Mouse (Mus musculus): ENCODE measurements around the gene Fgf2. TPM values are rescaled to one million over a fixed set of nuclear protein-coding genes. Genes with fewer than 3 reads are reported as not detected.

Fgf2 gene
- polyA plus RNA-seq, 1 experiment from 2014 or later = 0.29 TPM

DNA sequence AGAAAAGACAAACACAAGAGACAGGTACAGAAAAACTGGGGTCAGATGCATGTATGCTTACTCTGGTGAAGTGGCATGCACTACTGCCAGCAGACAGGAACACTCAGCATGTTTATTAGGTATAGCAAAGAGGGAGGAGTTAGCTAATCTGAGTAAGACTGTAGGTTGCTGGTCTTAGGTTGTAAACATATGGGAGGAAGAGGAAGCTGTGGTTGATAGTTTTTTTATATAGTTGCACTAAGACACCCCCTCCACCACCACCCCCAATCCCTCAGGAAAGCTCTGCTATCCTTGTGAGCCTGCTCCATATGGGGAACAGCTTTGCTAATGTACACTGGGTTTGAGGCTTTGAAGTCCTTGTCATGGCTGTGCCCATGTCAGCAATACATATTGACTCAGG lies 82.2 kb downstream of the Fgf2 start:
- no peaks in the 10 kb centered on the region for H3K27me3 ChIP-seq (ENCODE audit: insufficient read depth, low read length)
- DNase-seq (no peak), ATAC-seq (no peak)
- no peak overlapping the region for H3K9ac ChIP-seq (replicated peaks)
- H3K4me1 ChIP-seq (ENCODE audit: insufficient read depth) = peaks cover 3% of the 10 kb centered on the region; the same call in 1 of the 2 replicates
- no peak overlapping the region for H3K4me2 ChIP-seq (ENCODE audit: low read depth, low read length)
- H3K36me3 ChIP-seq (replicated peaks; ENCODE audit: insufficient read depth, low read length) = peaks cover 26% of the 10 kb centered on the region
- H3K27ac ChIP-seq (ENCODE audit: low read depth) = no peak overlapping the region
- H3K9me3 ChIP-seq (ENCODE audit: low read length) = no peaks in the 10 kb centered on the region
- TF ChIP-seq EP300 (IDR thresholded peaks at IDR 0.05; ENCODE audit: low read depth) (no peak), CTCF (IDR thresholded peaks at IDR 0.05; ENCODE audit: low read depth) (no peak)
- H3K4me3 ChIP-seq (ENCODE audit: low read depth, low read length) = no peak overlapping the region

DNA sequence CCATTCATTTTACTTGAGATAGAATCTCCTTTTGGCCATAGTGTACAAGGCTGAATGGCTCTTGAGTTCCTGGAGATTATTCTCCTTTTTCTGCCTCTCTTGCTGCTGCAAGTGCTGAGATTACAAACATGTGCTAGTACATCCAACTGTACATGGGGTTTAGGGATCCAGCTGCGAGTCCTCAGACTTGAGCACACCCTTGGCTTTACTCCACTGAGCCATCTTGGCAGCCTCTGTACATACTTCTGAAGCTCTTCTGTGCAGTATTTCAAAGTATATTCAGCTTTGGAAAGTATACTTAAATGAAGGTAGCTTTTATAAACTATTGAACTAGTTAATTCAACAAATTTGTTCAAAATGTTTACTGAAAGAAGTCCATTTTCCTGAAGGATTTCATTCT lies 91.6 kb downstream of the Fgf2 start:
- H3K4me1 ChIP-seq (ENCODE audit: insufficient read depth) = no peaks in the 10 kb centered on the region
- H3K4me2 ChIP-seq (ENCODE audit: low read depth, low read length) = no peak overlapping the region
- ATAC-seq = no peak
- no peak overlapping the region for H3K27ac ChIP-seq (ENCODE audit: low read depth)
- no peak overlapping the region for H3K9ac ChIP-seq (replicated peaks)
- no peak overlapping the region for H3K4me3 ChIP-seq (ENCODE audit: low read depth, low read length)
- TF ChIP-seq CTCF (IDR thresholded peaks at IDR 0.05; ENCODE audit: low read depth) (no peak), EP300 (IDR thresholded peaks at IDR 0.05; ENCODE audit: low read depth) (no peak)
- WGBS (ENCODE audit: insufficient replicate concordance) = 89% methylated on average over 1 of the region's 1 CpGs
- H3K9me3 ChIP-seq (ENCODE audit: low read length) = no peaks in the 10 kb centered on the region
- no peaks in the 10 kb centered on the region for H3K27me3 ChIP-seq (ENCODE audit: insufficient read depth, low read length)
- H3K36me3 ChIP-seq (replicated peaks; ENCODE audit: insufficient read depth, low read length) = peaks cover 16% of the 10 kb centered on the region
- DNase-seq = no peak

DNA sequence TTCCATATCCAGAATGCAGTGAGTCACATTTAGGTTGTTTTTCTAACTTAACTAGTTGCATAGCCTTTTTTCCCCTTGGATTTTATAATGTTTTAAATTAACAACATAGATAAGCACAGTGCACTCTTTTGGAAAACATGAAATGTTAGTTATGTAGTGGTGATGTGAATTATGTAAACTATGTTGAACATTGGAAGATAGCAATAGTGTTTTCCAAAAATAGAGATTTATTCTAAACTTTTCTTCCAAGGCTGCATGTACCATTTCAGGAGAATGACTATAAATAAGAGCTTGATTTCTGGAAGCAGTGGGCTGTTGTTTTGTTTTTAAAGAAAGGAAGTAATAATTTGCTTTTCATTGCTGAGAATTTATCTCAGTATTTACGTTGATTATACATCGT lies 95.3 kb downstream of the Fgf2 start:
- ATAC-seq = no peak
- Histone ChIP-seq H3K27me3 (ENCODE audit: insufficient read depth, low read length) (no peaks in the 10 kb centered on the region), H3K9me3 (ENCODE audit: low read length) (no peaks in the 10 kb centered on the region), H3K4me1 (ENCODE audit: insufficient read depth) (no peaks in the 10 kb centered on the region), H3K36me3 (replicated peaks; ENCODE audit: insufficient read depth, low read length) (peaks cover 8% of the 10 kb centered on the region), H3K27ac (ENCODE audit: low read depth) (no peak overlapping the region), H3K9ac (replicated peaks) (no peak overlapping the region), H3K4me3 (ENCODE audit: low read depth, low read length) (no peak overlapping the region), H3K4me2 (ENCODE audit: low read depth, low read length) (no peak overlapping the region)
- no peak for DNase-seq
- TF ChIP-seq EP300 (IDR thresholded peaks at IDR 0.05; ENCODE audit: low read depth) (no peak), CTCF (IDR thresholded peaks at IDR 0.05; ENCODE audit: low read depth) (no peak)
- WGBS (ENCODE audit: insufficient replicate concordance) = 86% methylated on average over 2 of the region's 2 CpGs

DNA sequence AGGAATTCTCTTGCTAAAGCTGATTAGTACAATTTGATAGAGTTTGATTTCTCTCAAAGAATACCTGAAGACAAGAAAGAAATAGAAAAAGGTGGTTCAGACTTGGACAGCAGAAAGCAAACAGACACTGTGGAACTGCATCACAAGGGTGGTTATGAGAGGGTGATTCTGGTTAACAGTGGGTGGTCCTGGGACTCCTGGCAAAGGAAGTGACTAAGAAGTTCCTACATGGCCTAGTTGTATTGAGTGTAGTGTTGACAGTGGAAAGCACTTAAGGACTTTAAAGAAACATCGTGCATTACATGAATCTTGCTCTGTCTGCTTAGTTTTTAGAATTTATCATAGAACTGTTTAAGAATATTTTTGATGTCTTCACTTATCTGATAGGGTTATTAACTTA lies 107.8 kb downstream of the Fgf2 start:
- Histone ChIP-seq H3K4me3 (ENCODE audit: low read depth, low read length) (no peak overlapping the region), H3K9me3 (ENCODE audit: low read length) (no peaks in the 10 kb centered on the region), H3K9ac (replicated peaks) (no peak overlapping the region), H3K4me1 (ENCODE audit: insufficient read depth) (no peaks in the 10 kb centered on the region), H3K27ac (ENCODE audit: low read depth) (no peak overlapping the region), H3K4me2 (ENCODE audit: low read depth, low read length) (no peak overlapping the region), H3K36me3 (replicated peaks; ENCODE audit: insufficient read depth, low read length) (no peaks in the 10 kb centered on the region), H3K27me3 (ENCODE audit: insufficient read depth, low read length) (no peaks in the 10 kb centered on the region)
- ATAC-seq (no peak), DNase-seq (no peak)
- WGBS (ENCODE audit: insufficient replicate concordance) = 73% methylated on average over 1 of the region's 1 CpGs
- no peak for TF ChIP-seq CTCF (IDR thresholded peaks at IDR 0.05; ENCODE audit: low read depth)
- TF ChIP-seq EP300 (IDR thresholded peaks at IDR 0.05; ENCODE audit: low read depth) = no peak

Other genes with a start within 250 kb of the Fgf2 start
- 0.13 TPM in 1 of 2 replicates, not detected in the other for gene Il2, start 222.4 kb upstream of the Fgf2 start, polyA plus RNA-seq (2015; fragmentation: Nextera tagmentation; extraction: Ambion mirVana)
- gene Il21, start 115.7 kb upstream of the Fgf2 start, polyA plus RNA-seq (2015; fragmentation: Nextera tagmentation; extraction: Ambion mirVana) = not detected in 2 replicates
- gene Bbs12, start 35.8 kb upstream of the Fgf2 start, polyA plus RNA-seq (2015; fragmentation: Nextera tagmentation; extraction: Ambion mirVana) = 1.4 and 1.5 TPM in 2 replicates
- 1.3 TPM in 2 replicates for gene Cetn4, start 35.6 kb upstream of the Fgf2 start, polyA plus RNA-seq (2015; fragmentation: Nextera tagmentation; extraction: Ambion mirVana)
- gene Spata5, start 71.5 kb downstream of the Fgf2 start, polyA plus RNA-seq (2015; fragmentation: Nextera tagmentation; extraction: Ambion mirVana) = 10.1 and 13.8 TPM in 2 replicates
- 11.2 and 11.4 TPM in 2 replicates for gene Nudt6, start 71.9 kb downstream of the Fgf2 start, polyA plus RNA-seq (2015; fragmentation: Nextera tagmentation; extraction: Ambion mirVana)

Measured in liver, postnatal 0 days (tissue).